Mouse (Mus musculus): ENCODE data around the gene Fkbp7. TPM values are rescaled to one million over a fixed set of nuclear protein-coding genes. Genes with fewer than 3 reads are reported as not detected.
"Not testable (repeated sequence)": the region's sequence is repeated elsewhere in the genome, so short reads cannot be mapped to it uniquely, and the experiment has no call there.

The Fkbp7 gene
- polyA plus RNA-seq, 1 experiment from 2014 or later: 33.4 TPM

GRCm38 (mm10) chr2:76655982-76656381, 16.9 kb downstream of the Fkbp7 start:
- 6% methylated on average over 1 of the region's 1 CpGs for WGBS
- no peaks in the 10 kb centered on the region for H3K27me3 ChIP-seq (ENCODE audit: insufficient read depth, poor library complexity, severe bottlenecking)
- no peak overlapping the region for H3K27ac ChIP-seq
- no peaks in the 10 kb centered on the region for H3K4me1 ChIP-seq
- no peaks in the 10 kb centered on the region for H3K9me3 ChIP-seq
- no peak overlapping the region for H3K4me3 ChIP-seq
- no peak for DNase-seq (ENCODE audit: low spot score)
- no peaks in the 10 kb centered on the region for H3K36me3 ChIP-seq

GRCm38 (mm10) chr2:76655444-76655843, 17.5 kb downstream of the Fkbp7 start:
- WGBS: 68% methylated on average over 3 of the region's 3 CpGs
- Histone ChIP-seq H3K9me3 (no peaks in the 10 kb centered on the region), H3K4me3 (no peak overlapping the region)

GRCm38 (mm10) chr2:76654646-76655045, 18.3 kb downstream of the Fkbp7 start:
- DNase-seq (ENCODE audit: low spot score): no peak
- Histone ChIP-seq H3K4me1 (no peaks in the 10 kb centered on the region), H3K9me3 (no peaks in the 10 kb centered on the region), H3K36me3 (no peaks in the 10 kb centered on the region), H3K27me3 (ENCODE audit: insufficient read depth, poor library complexity, severe bottlenecking) (no peaks in the 10 kb centered on the region), H3K4me3 (no peak overlapping the region), H3K27ac (no peak overlapping the region)
- 80% methylated on average over 5 of the region's 5 CpGs for WGBS

More at GRCm38 (mm10) chr2:76655444-76655843, 17.5 kb downstream of the Fkbp7 start:
- Histone ChIP-seq H3K4me1 (no peaks in the 10 kb centered on the region), H3K27ac (no peak overlapping the region), H3K27me3 (ENCODE audit: insufficient read depth, poor library complexity, severe bottlenecking) (no peaks in the 10 kb centered on the region), H3K36me3 (no peaks in the 10 kb centered on the region)
- DNase-seq (ENCODE audit: low spot score): no peak

- no peaks in the 10 kb centered on the region; the same call in 1 of the 2 replicates for H3K4me1 ChIP-seq
- whole genome bisulfite sequencing: 92% methylated on average over 4 of the region's 4 CpGs
- no peak for DNase-seq (ENCODE audit: low spot score)
- no peaks in the 10 kb centered on the region for H3K27me3 ChIP-seq (ENCODE audit: insufficient read depth, poor library complexity, severe bottlenecking)
- H3K36me3 ChIP-seq: no peaks in the 10 kb centered on the region
- no peaks in the 10 kb centered on the region for H3K9me3 ChIP-seq
- no peak overlapping the region for H3K4me3 ChIP-seq
- no peak overlapping the region for H3K27ac ChIP-seq
These were observed 19.8 kb downstream of the Fkbp7 start for GRCm38 (mm10) chr2:76653070-76653469.

- 31% methylated on average over 13 of the region's 13 CpGs for WGBS
- Histone ChIP-seq H3K36me3 (peaks cover 7% of the 10 kb centered on the region; the same call in 1 of the 2 replicates), H3K9me3 (no peaks in the 10 kb centered on the region), H3K27ac (peak overlapping the region; percentile 92), H3K27me3 (ENCODE audit: insufficient read depth, poor library complexity, severe bottlenecking) (no peaks in the 10 kb centered on the region), H3K4me1 (peaks cover 18% of the 10 kb centered on the region), H3K4me3 (peak overlapping the region; percentile 86)
- DNase-seq (ENCODE audit: low spot score): peak; percentile 76
These were observed 24.2 kb downstream of the Fkbp7 start for GRCm38 (mm10) chr2:76648666-76649141.

GRCm38 (mm10) chr2:76647883-76648570, 24.9 kb downstream of the Fkbp7 start, which contains the start of the genes Prkra and Pjvk:
Gene Prkra (minus strand): TSS chr2:76648015.
Gene Pjvk (plus strand): TSS chr2:76648476.
- DNase-seq (ENCODE audit: low spot score): peak; percentile 99
- Histone ChIP-seq H3K4me1 (peaks cover 18% of the 10 kb centered on the region), H3K27me3 (ENCODE audit: insufficient read depth, poor library complexity, severe bottlenecking) (no peaks in the 10 kb centered on the region), H3K9me3 (no peaks in the 10 kb centered on the region), H3K27ac (peak within 1 kb of the TSS; percentile 92), H3K4me3 (peak within 1 kb of the TSS; percentile 86), H3K36me3 (peaks cover 9% of the 10 kb centered on the region; the same call in 1 of the 2 replicates)
- WGBS: 1% methylated on average over 41 of the region's 42 CpGs

GRCm38 (mm10) chr2:76647441-76647869, 25.5 kb downstream of the Fkbp7 start:
- Histone ChIP-seq H3K4me1 (peaks cover 18% of the 10 kb centered on the region), H3K27ac (peak overlapping the region; percentile 92), H3K9me3 (no peaks in the 10 kb centered on the region), H3K4me3 (peak overlapping the region; percentile 86), H3K27me3 (ENCODE audit: insufficient read depth, poor library complexity, severe bottlenecking) (no peaks in the 10 kb centered on the region), H3K36me3 (peaks cover 11% of the 10 kb centered on the region; the same call in 1 of the 2 replicates)
- WGBS: under 1% methylated on average over 32 of the region's 32 CpGs
- DNase-seq (ENCODE audit: low spot score): no peak

GRCm38 (mm10) chr2:76643801-76644200, 29.1 kb downstream of the Fkbp7 start:
- DNase-seq (ENCODE audit: low spot score): no peak
- Histone ChIP-seq H3K4me1 (peaks cover 18% of the 10 kb centered on the region), H3K27me3 (ENCODE audit: insufficient read depth, poor library complexity, severe bottlenecking) (no peaks in the 10 kb centered on the region), H3K36me3 (peaks cover 45% of the 10 kb centered on the region), H3K27ac (no peak overlapping the region), H3K4me3 (no peak overlapping the region), H3K9me3 (no peaks in the 10 kb centered on the region)

GRCm38 (mm10) chr2:76639637-76640036, 33.3 kb downstream of the Fkbp7 start:
- DNase-seq (ENCODE audit: low spot score): no peak
- no peaks in the 10 kb centered on the region for H3K9me3 ChIP-seq
- no peak overlapping the region for H3K27ac ChIP-seq
- H3K27me3 ChIP-seq (ENCODE audit: insufficient read depth, poor library complexity, severe bottlenecking): no peaks in the 10 kb centered on the region
- peaks cover 4% of the 10 kb centered on the region; the same call in 1 of the 2 replicates for H3K4me1 ChIP-seq
- H3K4me3 ChIP-seq: no peak overlapping the region
- H3K36me3 ChIP-seq: peaks cover 82% of the 10 kb centered on the region
- WGBS: 90% methylated on average over 2 of the region's 2 CpGs

- no peaks in the 10 kb centered on the region for H3K4me1 ChIP-seq
- peaks cover 90% of the 10 kb centered on the region for H3K36me3 ChIP-seq
- no peaks in the 10 kb centered on the region for H3K27me3 ChIP-seq (ENCODE audit: insufficient read depth, poor library complexity, severe bottlenecking)
- no peak overlapping the region for H3K4me3 ChIP-seq
- 95% methylated on average over 4 of the region's 4 CpGs for WGBS
- DNase-seq (ENCODE audit: low spot score): no peak
- peaks cover 3% of the 10 kb centered on the region; the same call in 1 of the 2 replicates for H3K9me3 ChIP-seq
- H3K27ac ChIP-seq: no peak overlapping the region
These were observed 41.3 kb downstream of the Fkbp7 start for GRCm38 (mm10) chr2:76631600-76631999.

GRCm38 (mm10) chr2:76630293-76630692, 42.6 kb downstream of the Fkbp7 start:
- no peak for DNase-seq (ENCODE audit: low spot score)
- Histone ChIP-seq H3K36me3 (peaks cover 90% of the 10 kb centered on the region), H3K27me3 (ENCODE audit: insufficient read depth, poor library complexity, severe bottlenecking) (no peaks in the 10 kb centered on the region), H3K27ac (no peak overlapping the region), H3K4me1 (no peaks in the 10 kb centered on the region), H3K4me3 (no peak overlapping the region), H3K9me3 (peaks cover 6% of the 10 kb centered on the region; the same call in 1 of the 2 replicates)
- 83% methylated on average over 12 of the region's 12 CpGs for WGBS

- H3K4me1 ChIP-seq; DNase-seq (ENCODE audit: low spot score); H3K4me3 ChIP-seq; H3K27me3 ChIP-seq (ENCODE audit: insufficient read depth, poor library complexity, severe bottlenecking); H3K9me3 ChIP-seq; H3K27ac ChIP-seq: not testable (repeated sequence)
- H3K36me3 ChIP-seq: peaks cover 45% of the 10 kb centered on the region
- 82% methylated on average over 2 of the region's 2 CpGs for WGBS
These were observed 50.6 kb downstream of the Fkbp7 start for GRCm38 (mm10) chr2:76622316-76622715.

- 82% methylated on average over 1 of the region's 1 CpGs for WGBS
- Histone ChIP-seq H3K9me3 (0 out of 2 replicates have a peak, but pooled peaks cover 3% of the 10 kb centered on the region), H3K4me3 (no peak overlapping the region), H3K36me3 (peaks cover 40% of the 10 kb centered on the region), H3K27ac (no peak overlapping the region), H3K27me3 (ENCODE audit: insufficient read depth, poor library complexity, severe bottlenecking) (no peaks in the 10 kb centered on the region), H3K4me1 (no peaks in the 10 kb centered on the region)
- DNase-seq (ENCODE audit: low spot score): no peak
These were observed 51.2 kb downstream of the Fkbp7 start for GRCm38 (mm10) chr2:76621724-76622123.

All from heart, embryonic 10.5 days (tissue).